Mouse (Mus musculus): ENCODE data around the gene Asb6.

GRCm38 (mm10) chr2:30863574-30863973, 33.4 kb upstream of the Asb6 start:
- TF ChIP-seq CTCF (IDR thresholded peaks at IDR 0.05) (no peak), EP300 (IDR thresholded peaks at IDR 0.05) (no peak)

Data from lung, postnatal 0 days (tissue).